Mouse (Mus musculus) CH12.LX (cell line): ENCODE measurements around the gene Kank4. TPM values are rescaled to one million over a fixed set of nuclear protein-coding genes. Genes with fewer than 3 reads are reported as not detected.

ENCODE experiments used
- DNase-seq: peaks from one replicate; pipeline ENCODE4 v3.0.0-alpha.2; 2013; ENCODE audit errors: extremely low read depth
- H3K27ac ChIP-seq: 2 replicates; pipeline ENCODE4 v1.5.1; 2012; ENCODE audit warnings: low read depth, mild to moderate bottlenecking, control low read depth, moderate library complexity; ENCODE audit not compliant: insufficient read depth
- H3K27me3 ChIP-seq: replicated peaks from 2 replicates; pipeline ENCODE3; 2012; ENCODE audit warnings: inconsistent platforms
- H3K36me3 ChIP-seq, 2 experiments: replicated peaks in 1 of 2; 2 replicates each; pipeline versions ENCODE3 to v1.6.1; 2012; ENCODE audit warnings: inconsistent platforms in 1 of 2, low read length in 1 of 2, mild to moderate bottlenecking in 1 of 2, mixed read lengths in 1 of 2, moderate library complexity in 1 of 2; ENCODE audit not compliant: control insufficient read depth in 1 of 2, insufficient read depth in 1 of 2
- H3K4me1 ChIP-seq, 2 experiments: 2 replicates each; pipeline ENCODE4 v1.6.1; 2012; ENCODE audit warnings: inconsistent platforms in 1 of 2, moderate library complexity in 1 of 2; ENCODE audit not compliant: insufficient read depth in 2 of 2, control insufficient read depth in 1 of 2
- H3K4me2 ChIP-seq: 2 replicates; pipeline ENCODE4 v1.6.1; 2012; ENCODE audit warnings: low read depth, mild to moderate bottlenecking, control low read depth; ENCODE audit not compliant: poor library complexity, insufficient read depth, severe bottlenecking
- H3K4me3 ChIP-seq, 3 experiments: fragments of 150-350 bp in 1 of 3; sonication (generic) in 1 of 3; replicated peaks in 1 of 3; 2 replicates each; pipeline versions ENCODE3 to v1.5.1; 2011 to 2012; ENCODE audit warnings: low read depth in 2 of 3, low read length in 2 of 3, mild to moderate bottlenecking in 2 of 3, moderate library complexity in 2 of 3, control low read depth in 1 of 3, improper control_type of control experiment in 1 of 3, inconsistent platforms in 1 of 3, mixed read lengths in 1 of 3; ENCODE audit not compliant: poor library complexity in 1 of 3
- H3K79me2 ChIP-seq: replicated peaks from 2 replicates; pipeline ENCODE4 v1.6.1; 2012; ENCODE audit warnings: mild to moderate bottlenecking, moderate library complexity; ENCODE audit not compliant: control insufficient read depth, poor library complexity, insufficient read depth, severe bottlenecking; ENCODE audit errors: extremely low read depth
- H3K9ac ChIP-seq: 2 replicates; pipeline ENCODE4 v1.6.1; 2012; ENCODE audit warnings: low read depth, mild to moderate bottlenecking, control low read depth, moderate library complexity; ENCODE audit not compliant: insufficient read depth
- H3K9me3 ChIP-seq: replicated peaks from 2 replicates; pipeline ENCODE3; 2012; ENCODE audit warnings: low read length, inconsistent platforms, mixed read lengths
- E2F4 ChIP-seq: IDR thresholded peaks from 2 replicates; pipeline ENCODE4 v1.6.1; 2011; ENCODE audit warnings: low read depth, low read length, improper control_type of control experiment; ENCODE audit not compliant: insufficient replicate concordance
- ELF1 ChIP-seq: IDR thresholded peaks from 2 replicates; pipeline ENCODE4 v1.6.1; 2014; ENCODE audit warnings: low read depth, mild to moderate bottlenecking, inconsistent platforms, low read length, improper control_type of control experiment
- GABPA ChIP-seq: IDR thresholded peaks from 2 replicates; pipeline ENCODE4 v1.6.1; 2012; ENCODE audit warnings: low read depth, low read length, improper control_type of control experiment, inconsistent platforms; ENCODE audit not compliant: insufficient replicate concordance
- MAFK ChIP-seq: IDR thresholded peaks from 2 replicates; pipeline ENCODE4 v1.6.1; 2011; ENCODE audit warnings: low read length, improper control_type of control experiment; ENCODE audit not compliant: insufficient replicate concordance
- MAX ChIP-seq: IDR thresholded peaks from 2 replicates; pipeline ENCODE4 v1.6.1; 2011; ENCODE audit warnings: low read length, improper control_type of control experiment
- MEF2A ChIP-seq: IDR thresholded peaks from 2 replicates; pipeline ENCODE4 v1.6.1; 2014; ENCODE audit warnings: low read depth, mild to moderate bottlenecking, inconsistent platforms, low read length, improper control_type of control experiment, borderline replicate concordance
- NRF1 ChIP-seq: IDR thresholded peaks from 2 replicates; pipeline ENCODE4 v1.6.1; 2014; ENCODE audit warnings: low read depth, mild to moderate bottlenecking, inconsistent platforms, low read length, improper control_type of control experiment, moderate library complexity
- PAX5 ChIP-seq: IDR thresholded peaks from 2 replicates; pipeline ENCODE4 v1.6.1; 2012; ENCODE audit warnings: low read length, inconsistent platforms, mixed read lengths
- POLR2AphosphoS2 ChIP-seq: IDR thresholded peaks from 2 replicates; pipeline ENCODE4 v1.6.1; 2011; ENCODE audit warnings: low read depth, low read length, improper control_type of control experiment
- RAD21 ChIP-seq: IDR thresholded peaks from 2 replicates; pipeline ENCODE4 v1.6.1; 2011; ENCODE audit warnings: low read depth, mild to moderate bottlenecking, low read length, improper control_type of control experiment, moderate library complexity
- RCOR1 ChIP-seq: conservative IDR thresholded peaks from 2 replicates; pipeline ENCODE4 v1.6.1; 2012; ENCODE audit warnings: low read depth, mild to moderate bottlenecking, inconsistent platforms, low read length, improper control_type of control experiment
- USF1 ChIP-seq: IDR thresholded peaks from 2 replicates; pipeline ENCODE4 v1.6.1; 2014; ENCODE audit warnings: low read depth, mild to moderate bottlenecking, inconsistent platforms, low read length, improper control_type of control experiment
- ZNF384 ChIP-seq: IDR thresholded peaks from 2 replicates; pipeline ENCODE4 v1.6.1; 2012; ENCODE audit warnings: low read depth, low read length, improper control_type of control experiment, inconsistent platforms
- dilution Hi-C: fragments of 300-500 bp; cut with MboI; formaldehyde crosslinking; loops from 2 replicates; pipeline ENCODE4 v1.14.3; 2020; ENCODE audit warnings: low sequenced_read_pairs; ENCODE audit not compliant: extremely low pct_unique_long_range_greater_than_20kb, extremely low pct_ligation_motif_present
- in situ Hi-C: fragments of 300-500 bp; cut with MboI; formaldehyde crosslinking; loops from 3 replicates; pipeline ENCODE4 v1.14.3; 2019; ENCODE audit warnings: low sequenced_read_pairs, low pct_ligation_motif_present, low pct_unique_long_range_greater_than_20kb, mixed read lengths
- polyA plus RNA-seq: library from polyadenylated mRNA; unstranded; fragments of >175 nt; gene quantifications from 2 replicates; pipeline ENCODE4 v1.2.1, GENCODE M21; 2012; ENCODE audit warnings: low read depth; ENCODE audit not compliant: insufficient read length
- total RNA-seq, 2 experiments: library from RNA; depleted of rRNA; stranded (reverse); fragments of 300-350 nt in 1 of 2; fragments of >200 nt in 1 of 2; gene quantifications; 2 replicates each; pipeline ENCODE4 v1.2.3; 2012 to 2014

The Kank4 gene
- total and polyA plus RNA-seq, 3 experiments = not detected

- Histone ChIP-seq H3K27ac (no peak overlapping the region), H3K4me3 (no peak overlapping the region), H3K79me2 (no peaks in the 10 kb centered on the region), H3K36me3 (no peaks in the 10 kb centered on the region), H3K4me1 (no peaks in the 10 kb centered on the region), H3K9ac (no peak overlapping the region), H3K4me2 (no peak overlapping the region), H3K27me3 (no peaks in the 10 kb centered on the region), H3K9me3 (peaks cover 63% of the 10 kb centered on the region)
- no peak for TF ChIP-seq MAX
- TF ChIP-seq ZNF384 = no peak
- no peak for TF ChIP-seq POLR2AphosphoS2
- no peak for TF ChIP-seq MAFK
- in situ Hi-C loops (no loop called here), dilution Hi-C loops (no loop called here)
- no peak for DNase-seq
Measured at GRCm38 (mm10) chr4:98727959-98728347, 89.4 kb downstream of the Kank4 start.

DNA sequence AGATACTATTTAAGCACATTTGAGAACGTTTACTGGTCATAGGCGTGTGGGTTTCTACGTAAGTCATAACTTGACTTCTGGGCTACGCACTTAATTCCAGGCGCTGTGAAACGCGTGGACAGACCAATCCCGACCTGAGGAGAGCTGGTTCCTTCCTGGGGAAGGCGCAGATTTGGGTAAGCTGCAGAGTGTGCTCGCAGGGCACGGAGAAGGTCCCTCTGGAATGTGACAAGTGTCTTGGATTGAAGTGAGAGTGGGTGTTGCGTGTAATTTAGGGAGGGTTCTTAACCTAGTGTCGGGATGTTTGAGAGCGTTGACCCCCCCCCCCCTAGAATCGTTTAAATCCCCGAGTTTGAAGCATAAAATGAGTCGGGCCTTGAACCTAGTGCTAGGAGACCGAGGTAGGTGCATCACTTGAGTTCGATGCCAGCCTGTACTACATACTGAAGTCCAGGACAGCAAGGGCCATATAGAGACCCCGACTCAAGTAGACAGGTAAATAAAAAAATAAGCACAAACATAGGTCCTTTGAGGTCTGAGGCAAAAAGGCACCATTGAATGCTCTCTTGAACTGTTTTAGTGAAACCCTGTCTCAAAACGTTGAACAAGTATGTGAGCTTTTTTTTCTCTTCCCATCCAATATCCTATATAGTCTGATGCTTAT lies 89.9 kb downstream of the Kank4 start:
- H3K4me3 ChIP-seq = no peak overlapping the region
- H3K27ac ChIP-seq = no peak overlapping the region
- no peak for TF ChIP-seq POLR2AphosphoS2
- no peak for TF ChIP-seq MEF2A
- TF ChIP-seq USF1 = no peak
- TF ChIP-seq ELF1 = no peak
- TF ChIP-seq RCOR1 = no peak
- TF ChIP-seq GABPA = no peak
- H3K9ac ChIP-seq = no peak overlapping the region
- dilution Hi-C loops = no loop called here
- H3K4me2 ChIP-seq = no peak overlapping the region
- H3K9me3 ChIP-seq = peaks cover 63% of the 10 kb centered on the region
- in situ Hi-C loops = no loop called here
- H3K27me3 ChIP-seq = no peaks in the 10 kb centered on the region
- DNase-seq = no peak
- no peaks in the 10 kb centered on the region for H3K79me2 ChIP-seq
- H3K4me1 ChIP-seq = no peaks in the 10 kb centered on the region
- no peaks in the 10 kb centered on the region for H3K36me3 ChIP-seq

DNA sequence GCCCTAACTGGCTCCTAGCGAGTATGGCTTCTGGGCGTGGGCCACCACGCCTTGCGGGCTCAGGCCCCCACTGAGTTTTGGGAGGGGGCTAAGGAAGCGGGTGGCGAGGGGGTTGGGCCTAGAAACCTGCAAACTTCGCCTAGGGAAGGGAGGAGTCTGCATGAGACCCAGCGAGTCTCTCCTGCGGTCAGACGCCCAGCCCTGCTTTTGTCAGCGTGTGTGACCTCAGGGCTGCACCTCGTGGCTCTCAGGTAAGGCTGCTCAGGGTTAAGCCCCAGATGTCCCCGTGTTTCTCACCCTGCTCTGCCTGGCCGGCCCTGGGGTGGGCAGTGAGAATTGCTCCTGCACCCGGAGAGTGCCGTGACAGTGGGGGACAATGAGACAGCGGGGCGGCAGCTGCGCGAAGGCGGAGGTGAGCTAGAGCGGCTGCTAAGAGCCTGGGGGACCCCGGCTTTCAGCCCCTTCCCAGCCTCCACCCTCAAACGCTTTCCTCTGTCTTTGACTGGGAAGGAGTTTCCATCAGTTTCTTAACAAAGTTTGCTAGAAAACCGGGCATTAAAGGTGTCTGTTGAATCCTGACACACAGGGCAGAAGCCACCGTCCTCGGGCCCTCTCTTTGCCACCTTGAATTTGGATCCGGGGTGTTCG lies 90.6 kb downstream of the Kank4 start, which contains the start of gene L1td1:
Gene L1td1 (plus strand): TSS at position 145 of the 648 bp plus-strand sequence.
- no peak within 1 kb of the TSS for H3K4me3 ChIP-seq
- H3K79me2 ChIP-seq = no peaks in the 10 kb centered on the region
- no peaks in the 10 kb centered on the region for H3K27me3 ChIP-seq
- TF ChIP-seq RAD21 = no peak
- no peak for TF ChIP-seq POLR2AphosphoS2
- TF ChIP-seq NRF1 = no peak
- TF ChIP-seq PAX5 = no peak
- TF ChIP-seq E2F4 = no peak
- in situ Hi-C loops (no loop called here), dilution Hi-C loops (no loop called here)
- H3K4me1 ChIP-seq = no peaks in the 10 kb centered on the region
- no peak within 1 kb of the TSS for H3K27ac ChIP-seq
- peaks cover 63% of the 10 kb centered on the region for H3K9me3 ChIP-seq
- no peaks in the 10 kb centered on the region for H3K36me3 ChIP-seq
- no peak within 1 kb of the TSS for H3K9ac ChIP-seq
- no peak within 1 kb of the TSS for H3K4me2 ChIP-seq
- DNase-seq = no peak
